Mouse (Mus musculus): Measurements from ENCODE around the gene Rusc1. TPM values are rescaled to one million over a fixed set of nuclear protein-coding genes. Genes with fewer than 3 reads are reported as not detected.
A peak's percentile ranks its signal among the peaks of the same experiment; 100 is the strongest.

The Rusc1 gene
- polyA plus RNA-seq, 1 experiment: 33.6 TPM

- no peak overlapping the region for H3K27ac ChIP-seq (ENCODE audit: insufficient read depth, low read depth, low read length)
Observed at GRCm38 (mm10) chr3:89094021-89094420, 910 bp upstream of the Rusc1 start.

GRCm38 (mm10) chr3:89092509-89093090, 511 bp downstream of the Rusc1 start:
- H3K27me3 ChIP-seq (replicated peaks; ENCODE audit: control insufficient read depth, insufficient read depth, low read length): no peaks in the 10 kb centered on the region
- no peaks in the 10 kb centered on the region for H3K36me3 ChIP-seq (ENCODE audit: control insufficient read depth, insufficient read depth, low read length)
- no peak overlapping the region for H3K27ac ChIP-seq (ENCODE audit: insufficient read depth, low read depth, low read length)
- no peak for DNase-seq
- peaks cover 4% of the 10 kb centered on the region; the same call in 1 of the 2 replicates for H3K4me1 ChIP-seq (ENCODE audit: control insufficient read depth, insufficient read depth, low read length)
- TF ChIP-seq CTCF (conservative IDR thresholded peaks at IDR 0.05; ENCODE audit: insufficient read depth, insufficient read length, low read depth, low read length) (no peak), POLR2A (IDR thresholded peaks at IDR 0.05; ENCODE audit: low read depth, low read length) (no peak)
- 0 out of 2 replicates have a peak overlapping the region, but pooled peaks have one; percentile 1 for H3K4me3 ChIP-seq (ENCODE audit: insufficient read depth, low read depth, low read length)
- WGBS: 42% methylated on average over 11 of the region's 11 CpGs

More at GRCm38 (mm10) chr3:89094021-89094420, 910 bp upstream of the Rusc1 start:
- WGBS: 78% methylated on average over 10 of the region's 10 CpGs
- H3K4me1 ChIP-seq (ENCODE audit: control insufficient read depth, insufficient read depth, low read length): no peaks in the 10 kb centered on the region
- H3K27me3 ChIP-seq (replicated peaks; ENCODE audit: control insufficient read depth, insufficient read depth, low read length): no peaks in the 10 kb centered on the region
- DNase-seq: no peak
- no peak overlapping the region for H3K4me3 ChIP-seq (ENCODE audit: insufficient read depth, low read depth, low read length)
- TF ChIP-seq POLR2A (IDR thresholded peaks at IDR 0.05; ENCODE audit: low read depth, low read length) (no peak), CTCF (conservative IDR thresholded peaks at IDR 0.05; ENCODE audit: insufficient read depth, insufficient read length, low read depth, low read length) (no peak)
- H3K36me3 ChIP-seq (ENCODE audit: control insufficient read depth, insufficient read depth, low read length): no peaks in the 10 kb centered on the region

GRCm38 (mm10) chr3:89091811-89092508, 1.2 kb downstream of the Rusc1 start:
- Histone ChIP-seq H3K4me3 (ENCODE audit: insufficient read depth, low read depth, low read length) (no peak overlapping the region), H3K4me1 (ENCODE audit: control insufficient read depth, insufficient read depth, low read length) (peaks cover 4% of the 10 kb centered on the region; the same call in 1 of the 2 replicates), H3K27ac (ENCODE audit: insufficient read depth, low read depth, low read length) (no peak overlapping the region), H3K27me3 (replicated peaks; ENCODE audit: control insufficient read depth, insufficient read depth, low read length) (no peaks in the 10 kb centered on the region), H3K36me3 (ENCODE audit: control insufficient read depth, insufficient read depth, low read length) (no peaks in the 10 kb centered on the region)
- 40% methylated on average over 20 of the region's 20 CpGs for WGBS
- DNase-seq: no peak
- TF ChIP-seq CTCF (conservative IDR thresholded peaks at IDR 0.05; ENCODE audit: insufficient read depth, insufficient read length, low read depth, low read length): no peak
- no peak for TF ChIP-seq POLR2A (IDR thresholded peaks at IDR 0.05; ENCODE audit: low read depth, low read length)

DNA sequence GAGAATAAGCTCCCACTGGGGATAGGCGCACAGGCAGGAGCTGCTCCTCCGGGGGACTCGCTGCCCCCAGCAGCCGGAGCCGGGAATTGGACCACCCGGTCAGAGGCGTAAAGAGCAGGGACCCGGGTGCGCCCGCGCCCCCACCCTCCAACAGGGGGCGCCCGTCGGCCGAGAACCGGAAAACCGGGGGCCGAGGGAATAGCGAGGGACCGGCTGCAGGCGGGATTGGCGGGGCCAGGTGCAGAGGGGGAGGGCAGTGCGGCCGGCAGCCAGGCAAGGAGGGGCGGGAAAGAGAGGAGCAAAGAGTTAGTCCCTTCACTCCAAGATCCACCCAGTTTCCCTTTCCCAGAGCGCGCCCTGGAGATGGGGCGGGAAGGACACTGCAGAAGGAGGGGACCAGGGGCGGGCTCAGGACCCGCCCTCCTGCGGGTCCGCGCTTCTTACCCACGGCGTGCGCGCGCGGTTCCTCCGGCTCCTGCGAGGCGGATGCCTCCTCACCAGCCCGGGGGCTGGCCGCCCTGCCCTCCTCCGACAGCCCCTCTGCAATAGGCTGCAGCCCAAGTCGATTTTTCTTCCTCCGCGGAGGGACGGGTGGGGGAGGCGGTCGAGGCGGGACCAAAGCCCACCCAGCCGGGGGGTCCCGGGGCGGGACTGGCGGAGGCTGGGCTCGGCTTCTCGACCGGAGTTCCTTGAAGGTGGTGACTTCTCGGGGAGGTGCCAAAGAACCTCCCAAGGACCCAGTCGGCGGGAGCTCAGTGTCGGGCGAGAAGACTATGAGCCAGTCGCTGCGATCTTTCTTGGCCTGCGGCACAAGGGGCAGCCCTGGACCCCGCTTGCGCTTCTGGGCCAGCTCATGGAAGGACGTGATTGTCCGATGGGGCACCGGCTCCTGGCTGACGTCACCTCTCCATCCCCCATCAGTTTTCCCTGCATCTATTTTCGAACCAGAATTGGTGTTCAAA, 2.1 kb downstream of the Rusc1 start:
- Histone ChIP-seq H3K27ac (ENCODE audit: insufficient read depth, low read depth, low read length) (no peak overlapping the region), H3K4me1 (ENCODE audit: control insufficient read depth, insufficient read depth, low read length) (peaks cover 4% of the 10 kb centered on the region; the same call in 1 of the 2 replicates), H3K4me3 (ENCODE audit: insufficient read depth, low read depth, low read length) (peak overlapping the region; percentile 62), H3K36me3 (ENCODE audit: control insufficient read depth, insufficient read depth, low read length) (no peaks in the 10 kb centered on the region), H3K27me3 (replicated peaks; ENCODE audit: control insufficient read depth, insufficient read depth, low read length) (no peaks in the 10 kb centered on the region)
- WGBS: under 1% methylated on average over 74 of the region's 74 CpGs
- peak; percentile 83 for DNase-seq
- TF ChIP-seq POLR2A (IDR thresholded peaks at IDR 0.05; ENCODE audit: low read depth, low read length) (no peak), CTCF (conservative IDR thresholded peaks at IDR 0.05; ENCODE audit: insufficient read depth, insufficient read length, low read depth, low read length) (peak; percentile 47)

- H3K27me3 ChIP-seq (replicated peaks; ENCODE audit: control insufficient read depth, insufficient read depth, low read length): no peaks in the 10 kb centered on the region
- under 1% methylated on average over 37 of the region's 40 CpGs for WGBS
- H3K4me1 ChIP-seq (ENCODE audit: control insufficient read depth, insufficient read depth, low read length): peaks cover 4% of the 10 kb centered on the region; the same call in 1 of the 2 replicates
- no peaks in the 10 kb centered on the region for H3K36me3 ChIP-seq (ENCODE audit: control insufficient read depth, insufficient read depth, low read length)
- peak; percentile 96 for DNase-seq
- no peak for TF ChIP-seq CTCF (conservative IDR thresholded peaks at IDR 0.05; ENCODE audit: insufficient read depth, insufficient read length, low read depth, low read length)
- peak; percentile 50 for TF ChIP-seq POLR2A (IDR thresholded peaks at IDR 0.05; ENCODE audit: low read depth, low read length)
- peak overlapping the region; percentile 62 for H3K4me3 ChIP-seq (ENCODE audit: insufficient read depth, low read depth, low read length)
- peak overlapping the region; percentile 63 for H3K27ac ChIP-seq (ENCODE audit: insufficient read depth, low read depth, low read length)
Observed at GRCm38 (mm10) chr3:89089882-89090591, 3.1 kb downstream of the Rusc1 start.

DNA sequence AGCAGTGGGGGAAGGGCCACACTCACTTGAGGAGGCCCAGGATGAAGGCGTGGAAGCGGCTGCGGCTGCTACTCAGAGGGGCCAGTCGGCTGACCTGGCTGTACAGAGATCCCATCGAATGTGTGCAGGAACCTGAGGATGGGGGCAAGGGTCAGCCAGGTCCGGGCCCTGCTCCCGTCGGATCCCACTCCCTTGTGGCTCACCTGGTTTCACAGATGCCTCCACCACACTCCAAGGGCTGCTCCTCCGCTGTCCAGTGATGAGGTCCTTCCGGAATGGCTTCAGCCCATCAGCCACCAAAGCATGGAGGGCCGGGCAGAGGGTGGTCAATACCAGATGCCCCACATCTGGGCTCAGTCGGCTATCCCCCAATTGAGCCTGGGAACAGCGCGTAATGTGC, 4.1 kb downstream of the Rusc1 start:
- DNase-seq: no peak
- 43% methylated on average over 14 of the region's 14 CpGs for WGBS
- H3K27me3 ChIP-seq (replicated peaks; ENCODE audit: control insufficient read depth, insufficient read depth, low read length): no peaks in the 10 kb centered on the region
- no peaks in the 10 kb centered on the region for H3K36me3 ChIP-seq (ENCODE audit: control insufficient read depth, insufficient read depth, low read length)
- peaks cover 4% of the 10 kb centered on the region; the same call in 1 of the 2 replicates for H3K4me1 ChIP-seq (ENCODE audit: control insufficient read depth, insufficient read depth, low read length)
- TF ChIP-seq POLR2A (IDR thresholded peaks at IDR 0.05; ENCODE audit: low read depth, low read length) (no peak), CTCF (conservative IDR thresholded peaks at IDR 0.05; ENCODE audit: insufficient read depth, insufficient read length, low read depth, low read length) (no peak)
- H3K27ac ChIP-seq (ENCODE audit: insufficient read depth, low read depth, low read length): no peak overlapping the region
- peak overlapping the region; percentile 62 for H3K4me3 ChIP-seq (ENCODE audit: insufficient read depth, low read depth, low read length)

Data from kidney, adult 2 months (tissue).